Mouse (Mus musculus) midbrain, embryonic 12.5 days (tissue): Measurements from ENCODE around the gene Hmbs. TPM values are rescaled to one million over a fixed set of nuclear protein-coding genes. Genes with fewer than 3 reads are reported as not detected.
"Not testable (repeated sequence)": the region's sequence is repeated elsewhere in the genome, so short reads cannot be mapped to it uniquely, and the experiment has no call there.

Experiments
- ATAC-seq: fragments of 200-750 bp; cut with Nextera tagmentation; 2 replicates; pipeline ENCODE4 v1.8.0; 2017; ENCODE audit warnings: low read depth, moderate TSS enrichment, moderate library complexity; ENCODE audit not compliant: low FRiP score
- H3K27ac ChIP-seq: fragments of 300-500 bp; sonication (generic); replicated peaks from 2 replicates; pipeline ENCODE4 v1.5.1; 2016; ENCODE audit warnings: mild to moderate bottlenecking
- H3K27me3 ChIP-seq: fragments of 300-500 bp; sonication (generic); 2 replicates; pipeline ENCODE4 v1.6.1; 2016; ENCODE audit warnings: mild to moderate bottlenecking
- H3K36me3 ChIP-seq: fragments of 300-500 bp; sonication (generic); 2 replicates; pipeline ENCODE4 v1.6.1; 2016
- H3K4me1 ChIP-seq: fragments of 300-500 bp; sonication (generic); 2 replicates; pipeline ENCODE4 v1.6.1; 2016
- H3K4me2 ChIP-seq: fragments of 300-500 bp; sonication (generic); replicated peaks from 2 replicates; pipeline ENCODE4 v1.6.1; 2016; ENCODE audit warnings: mild to moderate bottlenecking, moderate library complexity
- H3K4me3 ChIP-seq: fragments of 300-500 bp; sonication (generic); 2 replicates; pipeline ENCODE4 v1.5.1; 2016; ENCODE audit warnings: mild to moderate bottlenecking
- H3K9ac ChIP-seq: fragments of 300-500 bp; sonication (generic); replicated peaks from 2 replicates; pipeline ENCODE4 v1.6.1; 2016; ENCODE audit warnings: mild to moderate bottlenecking, moderate library complexity
- H3K9me3 ChIP-seq: fragments of 300-500 bp; sonication (generic); 2 replicates; pipeline ENCODE4 v1.6.1; 2016; ENCODE audit warnings: mild to moderate bottlenecking
- WGBS: fragments of 180-500 bp; shearing (Covaris S2); methylation state at CpG from one replicate; pipeline ENCODE4 v1.1.7; 2016; 5-methylcytosine and 5-hydroxymethylcytosine counted together
- polyA plus RNA-seq: library from polyadenylated mRNA; unstranded; fragments of >200 nt; fragmentation: Nextera tagmentation; extraction: Ambion mirVana; gene quantifications from 2 replicates; pipeline ENCODE4 v1.2.1, GENCODE M21; 2016

The Hmbs gene
- polyA plus RNA-seq, 1 experiment from 2014 or later: 109 TPM

DNA sequence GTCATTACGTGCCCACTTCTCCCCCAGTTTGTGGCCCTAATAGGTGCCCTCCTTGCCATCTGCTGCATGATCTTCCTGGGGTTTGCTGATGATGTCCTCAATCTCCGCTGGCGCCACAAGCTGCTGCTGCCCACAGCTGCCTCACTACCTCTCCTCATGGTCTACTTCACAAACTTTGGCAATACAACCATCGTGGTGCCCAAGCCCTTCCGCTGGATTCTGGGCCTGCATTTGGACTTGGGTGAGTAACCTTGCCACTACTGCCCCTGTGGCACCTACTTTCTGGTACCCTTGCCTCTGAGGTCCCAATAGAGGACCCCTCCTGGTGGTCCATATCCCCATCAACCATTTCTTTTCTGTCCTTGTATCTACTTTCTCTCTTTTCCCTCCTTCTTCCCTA is 16.1 kb downstream of the Hmbs start:
- peak overlapping the region; percentile 78 for H3K4me3 ChIP-seq
- 96% methylated on average over 5 of the region's 5 CpGs for WGBS

DNA sequence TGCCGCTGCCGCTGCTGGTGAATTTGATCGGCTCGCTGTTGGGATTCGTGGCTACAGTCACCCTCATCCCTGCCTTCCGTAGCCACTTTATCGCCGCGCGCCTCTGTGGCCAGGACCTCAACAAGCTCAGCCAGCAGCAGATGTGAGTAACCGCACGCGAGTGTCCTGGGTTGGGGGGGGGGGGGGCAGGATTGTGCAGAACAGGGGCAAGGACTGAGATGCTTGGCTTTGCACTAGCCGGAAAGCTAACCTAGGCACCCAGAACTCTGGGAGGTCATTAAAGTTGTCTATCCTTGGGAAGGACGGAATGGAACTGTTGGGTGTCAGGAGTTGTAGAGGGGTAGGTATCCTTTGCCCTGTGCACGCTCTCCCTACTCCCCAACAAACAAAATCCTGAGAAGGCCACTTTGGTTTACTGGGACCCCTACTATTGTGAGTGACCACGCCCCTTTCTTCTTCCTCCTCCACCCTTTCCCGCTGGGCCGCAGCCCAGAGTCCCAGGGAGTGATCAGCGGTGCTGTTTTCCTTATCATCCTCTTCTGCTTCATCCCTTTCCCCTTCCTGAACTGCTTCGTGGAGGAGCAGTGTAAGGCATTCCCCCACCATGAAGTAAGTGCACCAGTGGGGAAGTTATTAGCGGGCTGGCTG is 16.8 kb downstream of the Hmbs start:
- Histone ChIP-seq H3K4me3 (peak overlapping the region; percentile 78), H3K27me3 (no peaks in the 10 kb centered on the region), H3K27ac (peak overlapping the region; percentile 90), H3K4me1 (peaks cover 18% of the 10 kb centered on the region), H3K9ac (peak overlapping the region; percentile 85), H3K4me2 (peak overlapping the region; percentile 61), H3K36me3 (peaks cover 35% of the 10 kb centered on the region), H3K9me3 (no peaks in the 10 kb centered on the region)
- ATAC-seq: peak; percentile 55
- under 1% methylated on average over 22 of the region's 22 CpGs for WGBS

More for the DNA sequence above, 16.1 kb downstream of the Hmbs start:
- no peaks in the 10 kb centered on the region for H3K27me3 ChIP-seq
- H3K27ac ChIP-seq: no peak overlapping the region
- H3K36me3 ChIP-seq: peaks cover 41% of the 10 kb centered on the region
- peak overlapping the region; percentile 85 for H3K9ac ChIP-seq
- no peak for ATAC-seq
- H3K9me3 ChIP-seq: no peaks in the 10 kb centered on the region
- H3K4me1 ChIP-seq: peaks cover 18% of the 10 kb centered on the region
- H3K4me2 ChIP-seq: peak overlapping the region; percentile 61

- H3K27ac ChIP-seq: peak overlapping the region; percentile 90
- peak; percentile 85 for ATAC-seq
- no peaks in the 10 kb centered on the region for H3K27me3 ChIP-seq
- peaks cover 18% of the 10 kb centered on the region for H3K4me1 ChIP-seq
- H3K4me3 ChIP-seq: peak overlapping the region; percentile 78
- peaks cover 29% of the 10 kb centered on the region for H3K36me3 ChIP-seq
- WGBS: under 1% methylated on average over 38 of the region's 38 CpGs
- H3K4me2 ChIP-seq: peak overlapping the region; percentile 61
- peak overlapping the region; percentile 85 for H3K9ac ChIP-seq
- no peaks in the 10 kb centered on the region for H3K9me3 ChIP-seq
Measured at GRCm38 (mm10) chr9:44326371-44327063, 17.5 kb downstream of the Hmbs start.

DNA sequence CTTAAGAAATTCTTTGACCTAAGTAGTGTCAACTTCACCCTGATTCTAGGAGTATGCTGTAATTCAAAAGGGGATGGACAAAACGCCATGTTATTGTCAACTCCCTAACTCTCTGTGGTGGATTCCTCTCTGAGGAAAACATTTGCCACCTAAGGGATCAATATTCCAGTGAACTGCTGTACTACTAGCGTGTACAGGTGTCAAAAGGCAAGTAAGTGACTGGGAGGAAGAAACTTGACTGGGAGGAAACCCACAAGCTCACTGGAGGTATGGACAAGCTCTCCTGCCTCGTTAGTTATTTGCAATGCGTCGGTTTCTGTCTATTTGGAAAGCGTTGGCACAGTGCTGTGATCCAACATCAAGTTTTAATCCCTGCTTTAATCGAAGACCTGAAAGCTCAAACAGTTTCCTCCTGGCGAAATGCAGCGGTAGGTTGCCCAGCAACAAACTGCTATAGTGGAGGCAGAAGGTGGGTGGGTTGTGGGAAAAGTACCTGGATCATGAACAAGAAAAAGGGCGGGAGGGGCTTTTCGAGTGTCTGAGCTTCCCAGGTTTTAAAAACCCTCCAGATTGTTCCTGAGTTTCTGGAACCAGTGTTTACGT is 18.2 kb downstream of the Hmbs start, which contains the start of gene Dpagt1:
Gene Dpagt1 (plus strand): TSS at position 252 of the 603 bp plus-strand sequence.
- no peak for ATAC-seq

GRCm38 (mm10) chr9:44325032-44325767 is 18.8 kb downstream of the Hmbs start:
- not testable (repeated sequence) for H3K27me3 ChIP-seq, ATAC-seq, H3K9me3 ChIP-seq, H3K27ac ChIP-seq, H3K4me3 ChIP-seq, H3K9ac ChIP-seq
- WGBS: 69% methylated on average over 5 of the region's 8 CpGs
- Histone ChIP-seq H3K4me2 (peak overlapping the region; percentile 61; the same call in 1 of the 2 replicates), H3K4me1 (peaks cover 25% of the 10 kb centered on the region), H3K36me3 (peaks cover 16% of the 10 kb centered on the region)

More for the DNA sequence above, 18.2 kb downstream of the Hmbs start, which contains the start of gene Dpagt1:
- H3K9me3 ChIP-seq: no peaks in the 10 kb centered on the region
- peaks cover 20% of the 10 kb centered on the region for H3K4me1 ChIP-seq
- peak within 1 kb of the TSS; percentile 90 for H3K27ac ChIP-seq
- WGBS: 4% methylated on average over 12 of the region's 12 CpGs
- no peaks in the 10 kb centered on the region for H3K27me3 ChIP-seq
- peak within 1 kb of the TSS; percentile 61 for H3K4me2 ChIP-seq
- peak within 1 kb of the TSS; percentile 85 for H3K9ac ChIP-seq
- peak within 1 kb of the TSS; percentile 78 for H3K4me3 ChIP-seq
- peaks cover 22% of the 10 kb centered on the region for H3K36me3 ChIP-seq

- WGBS: 89% methylated on average over 6 of the region's 6 CpGs
- H3K4me1 ChIP-seq: peaks cover 30% of the 10 kb centered on the region
- peaks cover 8% of the 10 kb centered on the region; the same call in 1 of the 2 replicates for H3K36me3 ChIP-seq
- no peak overlapping the region for H3K4me2 ChIP-seq
- H3K4me3 ChIP-seq: no peak overlapping the region
- H3K9me3 ChIP-seq: no peaks in the 10 kb centered on the region
- H3K27me3 ChIP-seq: no peaks in the 10 kb centered on the region
- no peak for ATAC-seq
- no peak overlapping the region for H3K27ac ChIP-seq
- H3K9ac ChIP-seq: no peak overlapping the region
Measured at GRCm38 (mm10) chr9:44324147-44324546, 19.9 kb downstream of the Hmbs start.

- H3K36me3 ChIP-seq, H3K4me3 ChIP-seq, H3K9me3 ChIP-seq, H3K27me3 ChIP-seq, H3K4me2 ChIP-seq, H3K9ac ChIP-seq, ATAC-seq, H3K27ac ChIP-seq: not testable (repeated sequence)
- H3K4me1 ChIP-seq: peaks cover 34% of the 10 kb centered on the region
- 74% methylated on average over 4 of the region's 4 CpGs for WGBS
Measured at GRCm38 (mm10) chr9:44323656-44324055, 20.4 kb downstream of the Hmbs start.

GRCm38 (mm10) chr9:44320799-44321133 is 23.3 kb downstream of the Hmbs start:
- peak overlapping the region; percentile 47 for H3K9ac ChIP-seq
- peak overlapping the region; percentile 92 for H3K4me2 ChIP-seq
- H3K27ac ChIP-seq: peak overlapping the region; percentile 80
- no peaks in the 10 kb centered on the region; the same call in 1 of the 2 replicates for H3K27me3 ChIP-seq
- H3K4me1 ChIP-seq: peaks cover 36% of the 10 kb centered on the region
- no peak for ATAC-seq
- H3K9me3 ChIP-seq: no peaks in the 10 kb centered on the region
- 22% methylated on average over 6 of the region's 6 CpGs for WGBS
- H3K36me3 ChIP-seq: peaks cover 11% of the 10 kb centered on the region
- H3K4me3 ChIP-seq: peak overlapping the region; percentile 95

- peaks cover 34% of the 10 kb centered on the region for H3K4me1 ChIP-seq
- H3K4me3 ChIP-seq: peak within 1 kb of the TSS; percentile 95
- peaks cover 17% of the 10 kb centered on the region for H3K36me3 ChIP-seq
- peak within 1 kb of the TSS; percentile 80 for H3K27ac ChIP-seq
- peak within 1 kb of the TSS; percentile 92 for H3K4me2 ChIP-seq
- H3K9me3 ChIP-seq: no peaks in the 10 kb centered on the region
- peak; percentile 98 for ATAC-seq
- H3K27me3 ChIP-seq: no peaks in the 10 kb centered on the region; the same call in 1 of the 2 replicates
- peak within 1 kb of the TSS; percentile 91 for H3K9ac ChIP-seq
- WGBS: under 1% methylated on average over 66 of the region's 67 CpGs
Measured at GRCm38 (mm10) chr9:44319887-44320798, 23.9 kb downstream of the Hmbs start, which contains the start of gene C2cd2l. TSS of gene C2cd2l (minus strand) at chr9:44320285.

- peak overlapping the region; percentile 95 for H3K4me3 ChIP-seq
- H3K4me2 ChIP-seq: peak overlapping the region; percentile 92
- no peaks in the 10 kb centered on the region; the same call in none of the 2 replicates for H3K27me3 ChIP-seq
- peak overlapping the region; percentile 91 for H3K9ac ChIP-seq
- no peaks in the 10 kb centered on the region for H3K9me3 ChIP-seq
- no peak; the same call in 1 of the 2 replicates for ATAC-seq
- peaks cover 26% of the 10 kb centered on the region for H3K36me3 ChIP-seq
- H3K4me1 ChIP-seq: peaks cover 31% of the 10 kb centered on the region
- 2% methylated on average over 37 of the region's 37 CpGs for WGBS
- H3K27ac ChIP-seq: peak overlapping the region; percentile 80
Measured at GRCm38 (mm10) chr9:44319105-44319886, 24.7 kb downstream of the Hmbs start.
